Mouse (Mus musculus) ES-Bruce4 (cell line): ENCODE measurements around the gene Dbr1.

Source experiments
- CTCF ChIP-seq: IDR thresholded peaks from one replicate; pipeline ENCODE4 v1.8.1; 2011; ENCODE audit warnings: low read depth, low read length
- EP300 ChIP-seq: IDR thresholded peaks from 2 replicates; pipeline ENCODE4 v1.6.1; 2011; ENCODE audit warnings: low read depth, low read length; ENCODE audit not compliant: insufficient read depth

- TF ChIP-seq CTCF (no peak), EP300 (no peak)
Measured at GRCm38 (mm10) chr9:99557580-99558300, 17.9 kb upstream of the Dbr1 start.
